Mouse (Mus musculus): Measurements from ENCODE around the gene Rnf13. TPM values are rescaled to one million over a fixed set of nuclear protein-coding genes. Genes with fewer than 3 reads are reported as not detected.
A peak's percentile ranks its signal among the peaks of the same experiment; 100 is the strongest.

The Rnf13 gene
- 98.8 and 111 TPM in 2 replicates for polyA plus RNA-seq (2015; fragmentation: Nextera tagmentation; extraction: Ambion mirVana)

GRCm38 (mm10) chr3:57735511-57736370 lies at the start of gene Rnf13:
Rnf13 (plus strand) TSS chr3:57736062.
- Histone ChIP-seq H3K4me2 (ENCODE audit: low read depth, low read length) (peak within 1 kb of the TSS; percentile 72), H3K36me3 (ENCODE audit: control insufficient read depth, insufficient read depth, low read length) (no peaks in the 10 kb centered on the region), H3K9ac (ENCODE audit: low read length) (peak within 1 kb of the TSS; percentile 88), H3K9me3 (ENCODE audit: control insufficient read depth, low read length) (no peaks in the 10 kb centered on the region), H3K27me3 (ENCODE audit: control insufficient read depth, insufficient read depth, low read depth, low read length) (no peaks in the 10 kb centered on the region), H3K4me3 (ENCODE audit: low read length) (peak within 1 kb of the TSS; percentile 96), H3K27ac (ENCODE audit: low read length) (peak within 1 kb of the TSS; percentile 99), H3K4me1 (replicated peaks; ENCODE audit: control insufficient read depth, insufficient read depth, low read length) (peaks cover 9% of the 10 kb centered on the region)
- peak; percentile 99 for ATAC-seq (ENCODE audit: low read depth)
- WGBS = under 1% methylated on average over 59 of the region's 59 CpGs

- no peak for ATAC-seq (ENCODE audit: low read depth)
- Histone ChIP-seq H3K9ac (ENCODE audit: low read length) (no peak overlapping the region), H3K36me3 (ENCODE audit: control insufficient read depth, insufficient read depth, low read length) (no peaks in the 10 kb centered on the region), H3K9me3 (ENCODE audit: control insufficient read depth, low read length) (no peaks in the 10 kb centered on the region), H3K4me3 (ENCODE audit: low read length) (no peak overlapping the region), H3K27ac (ENCODE audit: low read length) (no peak overlapping the region), H3K27me3 (ENCODE audit: control insufficient read depth, insufficient read depth, low read depth, low read length) (no peaks in the 10 kb centered on the region), H3K4me1 (replicated peaks; ENCODE audit: control insufficient read depth, insufficient read depth, low read length) (no peaks in the 10 kb centered on the region), H3K4me2 (ENCODE audit: low read depth, low read length) (no peak overlapping the region)
- WGBS = 66% methylated on average over 4 of the region's 4 CpGs
Measured at GRCm38 (mm10) chr3:57691772-57692171, 44.1 kb upstream of the Rnf13 start.

GRCm38 (mm10) chr3:57692719-57693118 lies 43.1 kb upstream of the Rnf13 start, which contains the start of gene Ankub1:
Ankub1 (minus strand) TSS chr3:57692799.
- H3K4me1 ChIP-seq (replicated peaks; ENCODE audit: control insufficient read depth, insufficient read depth, low read length) = no peaks in the 10 kb centered on the region
- 53% methylated on average over 2 of the region's 2 CpGs for WGBS
- H3K4me3 ChIP-seq (ENCODE audit: low read length) = no peak within 1 kb of the TSS
- H3K9ac ChIP-seq (ENCODE audit: low read length) = no peak within 1 kb of the TSS
- H3K4me2 ChIP-seq (ENCODE audit: low read depth, low read length) = no peak within 1 kb of the TSS
- H3K36me3 ChIP-seq (ENCODE audit: control insufficient read depth, insufficient read depth, low read length) = no peaks in the 10 kb centered on the region
- ATAC-seq (ENCODE audit: low read depth) = no peak
- H3K27ac ChIP-seq (ENCODE audit: low read length) = no peak within 1 kb of the TSS
- no peaks in the 10 kb centered on the region for H3K27me3 ChIP-seq (ENCODE audit: control insufficient read depth, insufficient read depth, low read depth, low read length)
- H3K9me3 ChIP-seq (ENCODE audit: control insufficient read depth, low read length) = no peaks in the 10 kb centered on the region

GRCm38 (mm10) chr3:57696249-57696648 lies 39.6 kb upstream of the Rnf13 start:
- H3K4me1 ChIP-seq (replicated peaks; ENCODE audit: control insufficient read depth, insufficient read depth, low read length) = no peaks in the 10 kb centered on the region
- H3K4me2 ChIP-seq (ENCODE audit: low read depth, low read length) = no peak overlapping the region
- ATAC-seq (ENCODE audit: low read depth) = no peak
- 87% methylated on average over 4 of the region's 4 CpGs for WGBS
- H3K9me3 ChIP-seq (ENCODE audit: control insufficient read depth, low read length) = no peaks in the 10 kb centered on the region
- H3K9ac ChIP-seq (ENCODE audit: low read length) = no peak overlapping the region
- no peak overlapping the region for H3K27ac ChIP-seq (ENCODE audit: low read length)
- no peak overlapping the region for H3K4me3 ChIP-seq (ENCODE audit: low read length)
- H3K27me3 ChIP-seq (ENCODE audit: control insufficient read depth, insufficient read depth, low read depth, low read length) = no peaks in the 10 kb centered on the region
- no peaks in the 10 kb centered on the region for H3K36me3 ChIP-seq (ENCODE audit: control insufficient read depth, insufficient read depth, low read length)

- Histone ChIP-seq H3K9me3 (ENCODE audit: control insufficient read depth, low read length) (no peaks in the 10 kb centered on the region), H3K9ac (ENCODE audit: low read length) (no peak overlapping the region), H3K4me2 (ENCODE audit: low read depth, low read length) (no peak overlapping the region), H3K4me3 (ENCODE audit: low read length) (no peak overlapping the region), H3K27ac (ENCODE audit: low read length) (no peak overlapping the region), H3K4me1 (replicated peaks; ENCODE audit: control insufficient read depth, insufficient read depth, low read length) (no peaks in the 10 kb centered on the region), H3K36me3 (ENCODE audit: control insufficient read depth, insufficient read depth, low read length) (no peaks in the 10 kb centered on the region), H3K27me3 (ENCODE audit: control insufficient read depth, insufficient read depth, low read depth, low read length) (no peaks in the 10 kb centered on the region)
- WGBS = 89% methylated on average over 9 of the region's 9 CpGs
- no peak for ATAC-seq (ENCODE audit: low read depth)
Measured at GRCm38 (mm10) chr3:57696779-57697178, 39.1 kb upstream of the Rnf13 start.

- Histone ChIP-seq H3K27me3 (ENCODE audit: control insufficient read depth, insufficient read depth, low read depth, low read length) (no peaks in the 10 kb centered on the region), H3K4me2 (ENCODE audit: low read depth, low read length) (no peak overlapping the region), H3K9ac (ENCODE audit: low read length) (no peak overlapping the region), H3K4me1 (replicated peaks; ENCODE audit: control insufficient read depth, insufficient read depth, low read length) (no peaks in the 10 kb centered on the region), H3K27ac (ENCODE audit: low read length) (no peak overlapping the region), H3K36me3 (ENCODE audit: control insufficient read depth, insufficient read depth, low read length) (no peaks in the 10 kb centered on the region), H3K4me3 (ENCODE audit: low read length) (no peak overlapping the region), H3K9me3 (ENCODE audit: control insufficient read depth, low read length) (no peaks in the 10 kb centered on the region)
- ATAC-seq (ENCODE audit: low read depth) = no peak
- WGBS = 79% methylated on average over 6 of the region's 6 CpGs
Measured at GRCm38 (mm10) chr3:57714151-57714550, 21.7 kb upstream of the Rnf13 start.

- Histone ChIP-seq H3K27ac (ENCODE audit: low read length) (no peak overlapping the region), H3K4me1 (replicated peaks; ENCODE audit: control insufficient read depth, insufficient read depth, low read length) (peaks cover 8% of the 10 kb centered on the region), H3K36me3 (ENCODE audit: control insufficient read depth, insufficient read depth, low read length) (no peaks in the 10 kb centered on the region), H3K4me2 (ENCODE audit: low read depth, low read length) (no peak overlapping the region), H3K4me3 (ENCODE audit: low read length) (no peak overlapping the region), H3K27me3 (ENCODE audit: control insufficient read depth, insufficient read depth, low read depth, low read length) (no peaks in the 10 kb centered on the region), H3K9me3 (ENCODE audit: control insufficient read depth, low read length) (no peaks in the 10 kb centered on the region), H3K9ac (ENCODE audit: low read length) (no peak overlapping the region)
- no peak for ATAC-seq (ENCODE audit: low read depth)
- 69% methylated on average over 5 of the region's 5 CpGs for WGBS
Measured at GRCm38 (mm10) chr3:57732206-57732915, 3.5 kb upstream of the Rnf13 start.

- H3K4me1 ChIP-seq (replicated peaks; ENCODE audit: control insufficient read depth, insufficient read depth, low read length) = peaks cover 9% of the 10 kb centered on the region
- H3K27ac ChIP-seq (ENCODE audit: low read length) = peak overlapping the region; percentile 99
- peak overlapping the region; percentile 56 for H3K4me2 ChIP-seq (ENCODE audit: low read depth, low read length)
- H3K27me3 ChIP-seq (ENCODE audit: control insufficient read depth, insufficient read depth, low read depth, low read length) = no peaks in the 10 kb centered on the region
- H3K36me3 ChIP-seq (ENCODE audit: control insufficient read depth, insufficient read depth, low read length) = no peaks in the 10 kb centered on the region
- H3K9me3 ChIP-seq (ENCODE audit: control insufficient read depth, low read length) = no peaks in the 10 kb centered on the region
- peak overlapping the region; percentile 88 for H3K9ac ChIP-seq (ENCODE audit: low read length)
- WGBS = 1% methylated on average over 13 of the region's 13 CpGs
- peak overlapping the region; percentile 96 for H3K4me3 ChIP-seq (ENCODE audit: low read length)
- ATAC-seq (ENCODE audit: low read depth) = no peak
Measured at GRCm38 (mm10) chr3:57736419-57737095, 695 bp downstream of the Rnf13 start.

GRCm38 (mm10) chr3:57739830-57740229 lies 4.0 kb downstream of the Rnf13 start:
- ATAC-seq (ENCODE audit: low read depth) = no peak
- Histone ChIP-seq H3K4me3 (ENCODE audit: low read length) (no peak overlapping the region), H3K9ac (ENCODE audit: low read length) (no peak overlapping the region), H3K4me1 (replicated peaks; ENCODE audit: control insufficient read depth, insufficient read depth, low read length) (peaks cover 9% of the 10 kb centered on the region), H3K4me2 (ENCODE audit: low read depth, low read length) (no peak overlapping the region), H3K9me3 (ENCODE audit: control insufficient read depth, low read length) (no peaks in the 10 kb centered on the region), H3K27me3 (ENCODE audit: control insufficient read depth, insufficient read depth, low read depth, low read length) (no peaks in the 10 kb centered on the region), H3K27ac (ENCODE audit: low read length) (no peak overlapping the region), H3K36me3 (ENCODE audit: control insufficient read depth, insufficient read depth, low read length) (no peaks in the 10 kb centered on the region)
- WGBS = 86% methylated on average over 1 of the region's 1 CpGs

All from lung, embryonic 16.5 days (tissue).